Mouse (Mus musculus) central nervous system, embryonic 18 days (tissue): ENCODE measurements around the gene Utp3. TPM values are rescaled to one million over a fixed set of nuclear protein-coding genes. Genes with fewer than 3 reads are reported as not detected.

Experiments
- polyA plus RNA-seq: library from polyadenylated mRNA; depleted of rRNA; stranded (reverse); fragments of >200 nt; gene quantifications from 2 replicates; pipeline ENCODE4 v1.2.3, GENCODE M21; 2012; rRNA removed

Utp3 gene
- 27.8 and 31.8 TPM in 2 replicates for polyA plus RNA-seq

DNA sequence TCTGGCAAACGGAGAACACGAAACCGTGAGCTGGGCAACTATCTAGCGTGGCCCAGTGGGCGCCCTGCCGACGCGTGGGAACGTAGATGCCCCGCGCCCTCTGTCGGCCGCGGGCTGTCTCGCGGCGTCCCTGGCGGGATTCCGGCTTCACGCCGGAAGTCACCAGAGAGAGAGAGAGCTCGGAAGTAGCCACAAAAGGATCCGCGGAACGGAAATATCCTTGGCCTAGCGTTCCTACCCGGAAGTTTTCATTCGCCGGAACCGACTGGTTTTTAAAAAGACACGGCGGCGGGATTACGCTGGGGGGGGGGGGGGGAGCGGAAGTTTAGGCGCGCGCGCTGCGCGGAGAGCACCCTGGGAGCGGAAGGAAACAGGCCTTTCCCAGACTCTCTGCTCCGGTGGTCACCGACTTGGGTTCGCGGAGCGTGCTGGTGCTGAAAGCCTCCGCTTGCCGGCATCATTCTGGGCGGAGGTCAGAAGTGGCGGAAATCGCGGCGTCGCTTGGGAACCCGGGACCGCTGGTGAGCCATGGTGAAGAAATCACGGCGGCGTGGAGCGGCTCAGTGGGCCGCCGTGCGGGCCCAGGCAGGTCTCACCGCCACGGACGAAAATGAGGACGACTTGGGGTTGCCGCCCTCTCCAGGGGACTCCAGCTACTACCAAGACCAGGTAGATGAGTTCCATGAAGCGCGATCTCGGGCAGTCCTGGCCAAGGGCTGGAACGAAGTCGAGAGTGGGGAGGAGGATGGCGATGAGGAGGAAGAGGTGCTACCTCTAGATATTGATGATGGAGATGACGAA is at the start of gene Utp3:
Gene Utp3, plus strand, starts transcription at position 377 of the 801 bp plus-strand sequence.

DNA sequence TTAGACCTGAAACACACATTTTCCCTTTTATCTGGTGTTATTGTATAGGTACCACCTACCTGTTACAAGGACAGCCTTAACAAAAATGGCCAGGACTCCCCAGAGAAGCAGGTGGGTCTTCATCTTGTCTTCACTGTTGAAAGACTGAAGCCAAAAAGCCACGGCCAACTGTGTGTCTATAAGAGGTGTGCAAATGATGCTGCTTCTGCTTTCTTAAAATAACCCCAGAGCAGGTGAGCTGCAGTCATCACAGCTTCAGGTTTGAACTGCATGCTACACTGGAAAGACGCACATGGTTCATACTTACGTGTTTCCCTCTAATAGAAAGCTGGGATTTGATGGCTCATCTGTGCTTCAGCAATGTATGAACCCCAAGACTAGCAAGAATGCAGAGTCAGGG is 26.6 kb upstream of the Utp3 start, which contains the start of gene Jchain:
Gene Jchain, minus strand, starts transcription at position 235 of the 400 bp plus-strand sequence.

DNA sequence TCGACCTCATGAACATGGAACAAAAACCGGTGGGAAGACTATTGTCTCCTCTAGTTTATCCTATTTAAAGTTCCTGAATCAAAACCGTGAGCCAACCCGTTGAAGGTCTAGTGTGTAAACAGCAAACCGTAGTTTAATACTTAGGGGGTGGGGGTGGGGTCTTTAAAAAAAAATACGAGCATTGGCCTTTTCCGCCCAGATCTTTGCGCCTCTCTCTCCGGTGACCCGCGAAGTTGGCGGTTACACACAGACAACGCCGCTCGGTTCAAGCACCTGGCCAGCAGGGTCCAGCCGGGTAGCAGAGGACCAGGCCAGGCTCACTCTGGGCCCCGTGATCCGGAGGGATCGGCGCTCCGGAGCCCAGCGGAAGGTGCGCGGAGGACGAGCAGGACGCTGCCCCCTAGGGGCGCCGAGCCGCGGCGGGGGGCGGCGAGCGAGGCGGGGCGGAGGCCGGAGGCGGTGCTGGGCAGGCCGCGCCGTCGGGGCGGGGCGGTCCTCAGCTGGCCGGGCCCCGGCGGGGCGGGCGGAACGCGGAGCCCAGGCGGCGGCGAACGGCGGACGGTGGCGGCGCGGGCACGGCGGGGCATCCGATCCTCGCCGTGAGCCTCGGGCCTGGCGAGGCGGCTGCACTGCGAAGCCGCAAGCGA is 10.4 kb downstream of the Utp3 start, which contains the start of gene Rufy3:
Gene Rufy3, plus strand, starts transcription at position 540 of the 647 bp plus-strand sequence.

Other genes starting within 250 kb of the Utp3 start
- not detected in 2 replicates for gene Prol1, start 237.2 kb upstream of the Utp3 start, polyA plus RNA-seq
- gene Amtn, start 178.4 kb upstream of the Utp3 start, polyA plus RNA-seq = not detected in 2 replicates
- 0.08 and 0.27 TPM in 2 replicates for gene Ambn, start 98.5 kb upstream of the Utp3 start, polyA plus RNA-seq
- not detected in 2 replicates for gene Enam, start 66.5 kb upstream of the Utp3 start, polyA plus RNA-seq
- 1.0 and 1.8 TPM in 2 replicates for gene Jchain, start 26.6 kb upstream of the Utp3 start, polyA plus RNA-seq
- gene Rufy3, start 10.6 kb downstream of the Utp3 start, polyA plus RNA-seq = 166 and 170 TPM in 2 replicates
- gene Grsf1, start 121.7 kb downstream of the Utp3 start, polyA plus RNA-seq = 51.0 and 58.1 TPM in 2 replicates
- gene Mob1b, start 166.4 kb downstream of the Utp3 start, polyA plus RNA-seq = 13.2 and 13.8 TPM in 2 replicates
- gene Dck, start 210.5 kb downstream of the Utp3 start, polyA plus RNA-seq = 27.0 and 29.5 TPM in 2 replicates